Mouse (Mus musculus) small intestine, adult 2 months (tissue): Measurements from ENCODE around the gene Mfsd13b.

Experiments
- CTCF ChIP-seq: fragments of 200-500 bp; IDR thresholded peaks from 2 replicates; pipeline ENCODE4 v1.5.1; 2012; ENCODE audit warnings: low read depth, mild to moderate bottlenecking, control low read depth, inconsistent platforms, low read length, moderate library complexity, mixed read lengths; ENCODE audit not compliant: insufficient replicate concordance, insufficient read length; ENCODE audit errors: extremely low read depth
- POLR2A ChIP-seq: fragments of 200-500 bp; IDR thresholded peaks from 2 replicates; pipeline ENCODE4 v1.6.1; 2012; ENCODE audit warnings: low read depth, mild to moderate bottlenecking, control low read depth, inconsistent platforms, low read length, moderate library complexity

DNA sequence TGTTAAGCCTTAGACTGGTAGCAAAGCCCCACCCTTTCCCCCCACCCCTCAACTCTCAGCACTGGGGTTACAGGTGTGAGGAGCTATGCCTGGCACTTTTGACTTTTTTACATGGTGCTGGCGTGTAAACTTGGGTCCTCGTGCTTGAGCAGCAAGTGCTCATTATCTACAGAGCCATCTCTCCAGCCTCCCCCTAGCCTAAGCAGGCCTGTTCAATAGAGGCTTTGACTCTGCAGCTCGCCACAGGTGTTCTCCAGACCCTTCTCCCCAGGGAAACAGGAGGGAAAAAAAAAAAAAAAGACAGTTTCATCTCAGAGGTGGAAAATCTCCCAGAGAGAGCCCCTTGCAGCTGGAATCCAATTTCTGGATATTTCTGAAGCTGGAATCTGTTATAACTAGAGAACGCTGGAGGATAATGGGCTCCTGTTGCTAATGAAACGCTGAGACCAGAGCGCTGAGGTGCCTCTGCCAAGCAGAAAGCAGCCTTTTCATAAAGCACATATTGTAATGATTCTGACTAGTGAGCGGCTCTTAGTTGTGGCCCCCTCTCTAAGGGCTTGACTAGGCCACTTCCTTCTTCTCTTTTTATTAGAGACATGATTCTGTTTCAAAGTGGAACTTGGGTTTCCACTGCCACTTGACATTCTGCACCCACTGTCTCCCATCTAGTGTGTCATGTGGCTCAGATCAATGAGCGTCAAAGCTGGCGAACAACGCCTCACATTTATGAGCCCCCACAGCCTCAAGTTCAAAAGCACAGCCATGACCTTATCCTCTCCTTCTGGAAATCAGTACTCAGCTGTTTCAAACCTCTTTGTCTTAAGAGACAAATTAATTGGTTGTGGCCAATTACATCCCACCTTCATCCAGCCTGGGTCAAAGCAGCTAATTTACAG, 29.7 kb downstream of the Mfsd13b start:
- TF ChIP-seq CTCF: no peak
- no peak for TF ChIP-seq POLR2A
